Mouse (Mus musculus): Measurements from ENCODE around the gene Aox2.

- no peak for TF ChIP-seq MAFK (IDR thresholded peaks at IDR 0.05; ENCODE audit: insufficient replicate concordance, low read length)
- TF ChIP-seq GABPA (IDR thresholded peaks at IDR 0.05; ENCODE audit: insufficient replicate concordance, low read depth, low read length), result no peak
- TF ChIP-seq TCF12 (IDR thresholded peaks at IDR 0.05; ENCODE audit: low read depth, low read length), result no peak
- TF ChIP-seq CTCF (conservative IDR thresholded peaks at IDR 0.05 in 1 of 2, IDR thresholded peaks at IDR 0.05 in 1 of 2; ENCODE audit: low read depth in 2 of 2, low read length in 2 of 2), result no peak
- TF ChIP-seq MXI1 (IDR thresholded peaks at IDR 0.05; ENCODE audit: low read depth, low read length), result no peak
- TF ChIP-seq POLR2A (IDR thresholded peaks at IDR 0.05; ENCODE audit: low read depth, low read length), result no peak
- TF ChIP-seq ETS1 (conservative IDR thresholded peaks at IDR 0.05; ENCODE audit: low read depth, low read length), result no peak
- TF ChIP-seq SIN3A (IDR thresholded peaks at IDR 0.05; ENCODE audit: low read length), result no peak
- TF ChIP-seq MAX (IDR thresholded peaks at IDR 0.05; ENCODE audit: low read length), result no peak
- TF ChIP-seq USF1 (IDR thresholded peaks at IDR 0.05; ENCODE audit: low read depth, low read length), result no peak
- no peak for TF ChIP-seq EP300 (IDR thresholded peaks at IDR 0.05; ENCODE audit: low read length)
- TF ChIP-seq RAD21 (IDR thresholded peaks at IDR 0.05; ENCODE audit: low read depth, low read length), result no peak
Measured at GRCm38 (mm10) chr1:58401396-58401795, 123.3 kb downstream of the Aox2 start.
